Mouse (Mus musculus) 3134 (cell line): ENCODE measurements around the gene Mia2.

Experiments
- DNase-seq: peaks from one replicate; pipeline ENCODE4 v3.0.0-alpha.2; 2011; ENCODE audit warnings: low spot score; ENCODE audit not compliant: insufficient read length; ENCODE audit errors: extremely low read depth

Mia2 gene

DNA sequence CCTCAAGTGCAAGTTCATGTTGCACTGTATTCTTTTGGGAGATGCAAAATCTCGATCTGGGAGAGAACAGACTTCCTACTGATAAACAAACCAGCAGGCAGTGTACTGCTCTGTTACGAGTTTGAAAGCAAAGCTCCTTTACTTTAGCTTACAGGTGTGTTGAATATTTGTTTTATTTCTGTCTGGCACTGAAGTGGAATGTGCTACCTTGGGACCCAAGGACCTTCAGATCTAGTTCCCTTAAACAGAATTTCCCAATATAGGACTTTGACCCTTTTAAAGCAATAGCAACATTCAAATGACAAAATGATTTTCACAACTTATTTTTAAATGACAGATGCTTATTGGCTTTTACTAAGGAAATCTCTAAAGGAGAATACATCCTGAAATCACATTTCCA is 2.1 kb upstream of the Mia2 start:
- no peak for DNase-seq

DNA sequence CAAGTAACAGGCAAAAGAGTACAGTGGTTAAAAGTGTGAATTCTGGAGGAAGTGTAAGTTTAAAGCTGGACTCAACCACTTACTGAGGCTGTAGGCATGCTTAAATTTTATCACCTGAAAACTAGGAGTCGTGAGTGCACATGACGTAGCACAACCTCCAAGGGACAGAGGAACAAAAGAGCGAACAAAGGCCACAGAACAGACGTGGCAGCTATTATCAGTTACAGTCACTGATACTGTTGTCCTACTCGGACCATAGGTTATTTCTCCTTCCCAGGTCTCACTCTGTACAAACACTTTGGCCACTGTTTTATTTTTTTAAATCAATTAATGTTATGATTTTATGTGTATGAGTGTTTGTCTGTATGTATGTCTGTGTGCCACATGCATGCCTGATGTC is 9.2 kb downstream of the Mia2 start:
- no peak for DNase-seq

DNA sequence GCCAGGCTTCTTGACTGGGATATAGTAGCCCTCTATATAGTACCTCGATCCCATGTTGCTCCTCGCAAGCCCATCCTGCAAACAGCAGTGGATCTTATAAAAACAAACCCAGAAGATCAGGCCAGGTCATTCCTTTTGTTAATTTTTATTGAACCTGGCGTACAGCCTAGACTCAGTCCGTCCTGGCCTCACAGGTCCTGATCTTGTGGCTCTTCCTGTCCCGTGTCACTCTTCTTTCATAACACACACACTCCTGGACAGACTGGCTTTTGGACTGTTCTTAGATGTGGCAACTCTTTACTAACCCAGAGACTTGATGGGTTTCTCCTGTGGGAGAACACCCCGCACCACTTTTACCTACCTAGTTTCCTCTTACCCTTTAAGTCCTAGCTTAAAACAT is 10.3 kb downstream of the Mia2 start:
- DNase-seq, result no peak

DNA sequence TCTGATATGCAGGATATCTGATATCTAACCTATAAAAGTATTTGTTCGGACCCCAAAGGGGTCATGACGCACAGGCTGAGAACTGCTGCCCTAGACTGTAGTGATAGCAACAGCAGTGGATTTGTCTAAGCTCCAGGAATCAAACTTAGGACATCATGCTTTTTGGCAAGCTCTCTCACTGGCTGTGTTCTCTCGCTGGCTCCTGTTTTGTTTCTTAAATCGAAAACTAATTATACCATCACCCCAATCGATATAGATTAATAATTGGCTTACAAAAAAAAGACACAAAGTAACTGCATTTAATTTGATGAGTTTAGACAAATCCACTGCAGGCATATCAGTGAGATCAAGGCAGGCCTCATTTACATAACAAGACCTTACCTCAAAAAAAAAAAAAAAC is 10.9 kb downstream of the Mia2 start:
- no peak for DNase-seq

DNA sequence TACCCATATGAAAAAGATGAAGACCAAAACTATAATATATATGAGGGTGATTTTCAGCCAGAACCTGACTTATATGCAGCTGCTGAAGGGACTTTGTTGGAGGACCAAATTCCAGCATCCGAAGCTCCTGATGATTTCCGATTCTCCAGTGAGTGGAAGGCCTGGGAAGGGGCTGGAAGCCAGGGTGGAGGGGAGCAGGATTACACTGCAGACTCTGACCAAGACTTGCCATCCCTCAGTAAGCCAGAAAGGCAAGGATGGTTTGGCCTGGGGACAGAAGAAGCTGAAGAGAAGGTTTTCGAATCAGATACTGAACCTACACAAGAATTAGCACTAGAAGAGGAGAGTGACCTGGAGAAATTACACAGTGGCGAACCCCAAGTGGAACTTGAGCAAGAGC is 12.3 kb downstream of the Mia2 start:
- DNase-seq, result no peak

DNA sequence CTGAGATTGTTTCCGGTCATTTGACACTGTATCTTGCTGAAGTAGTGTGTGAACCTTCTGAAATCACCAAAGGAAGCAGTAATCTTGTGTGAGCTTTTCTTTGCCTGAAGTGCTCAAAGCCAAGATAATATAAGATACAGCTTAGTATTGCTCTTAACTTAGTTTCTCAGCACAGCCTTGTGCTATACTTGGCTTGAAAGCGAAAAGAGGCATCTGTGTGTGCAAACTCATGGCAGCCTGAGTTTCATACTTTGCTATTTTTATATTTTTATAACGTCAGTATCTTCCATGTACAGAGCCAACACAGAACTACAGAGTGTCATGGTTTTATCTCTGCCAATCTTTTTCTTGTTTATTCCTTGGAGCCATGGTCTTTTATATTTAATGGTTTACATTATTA is 21.6 kb downstream of the Mia2 start:
- no peak for DNase-seq

DNA sequence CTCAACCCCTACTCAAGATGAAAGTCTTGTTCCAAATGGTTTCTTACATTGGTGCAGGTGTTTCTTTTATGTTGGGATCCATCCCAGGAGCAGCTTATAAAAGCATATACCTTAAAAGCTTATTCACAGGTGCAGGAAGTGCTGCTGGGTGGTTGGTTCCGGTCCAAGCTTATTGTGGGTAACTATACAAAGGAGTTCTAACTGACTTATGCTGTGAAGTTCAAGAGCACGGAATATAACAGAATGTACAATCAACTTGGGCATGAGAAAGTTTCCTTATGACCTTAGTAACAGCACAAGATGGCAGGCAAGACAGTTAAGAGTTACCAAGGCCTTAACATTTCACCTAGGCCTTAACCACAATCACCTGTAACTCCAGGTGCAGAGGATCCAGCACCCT is 29.8 kb downstream of the Mia2 start:
- DNase-seq, result no peak

DNA sequence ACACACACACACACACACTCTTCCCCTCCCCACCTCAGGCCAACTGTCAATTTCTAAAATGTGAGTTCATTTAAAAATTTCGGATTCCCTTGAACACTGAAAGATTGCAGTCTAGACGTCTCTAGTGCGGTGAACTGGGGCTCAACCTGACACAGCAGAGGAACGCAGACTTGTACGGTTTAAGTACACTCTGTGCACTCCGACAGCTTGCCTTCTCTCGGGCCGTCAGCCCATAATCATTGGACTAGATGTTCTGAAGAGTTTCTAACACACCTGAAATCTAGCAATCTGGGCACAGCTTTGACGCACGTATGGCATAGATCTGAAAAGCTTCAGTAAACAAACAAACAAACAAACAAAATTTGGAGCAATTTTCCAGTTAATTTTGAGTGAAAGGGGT is 32.9 kb downstream of the Mia2 start:
- DNase-seq, result no peak

DNA sequence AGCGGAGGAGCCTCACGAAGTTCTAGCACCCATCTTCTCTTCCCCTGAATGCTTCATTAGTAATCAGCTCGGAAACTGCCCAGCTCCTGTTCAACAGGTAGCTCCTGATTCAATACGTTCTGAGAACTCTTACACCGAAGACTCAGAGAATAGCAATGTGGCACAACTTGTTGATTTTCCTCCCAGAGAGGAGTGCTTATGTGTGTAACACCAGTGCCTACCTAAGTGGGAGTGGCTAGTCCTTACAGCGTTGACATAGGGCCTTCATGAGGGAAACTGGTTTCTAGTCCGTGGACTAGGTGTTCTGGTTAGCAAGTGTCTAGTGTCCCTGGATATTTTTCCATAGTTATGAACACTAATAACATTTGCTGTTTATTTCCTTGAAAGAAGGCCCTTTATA is 33.4 kb downstream of the Mia2 start:
- DNase-seq, result peak; percentile 22

DNA sequence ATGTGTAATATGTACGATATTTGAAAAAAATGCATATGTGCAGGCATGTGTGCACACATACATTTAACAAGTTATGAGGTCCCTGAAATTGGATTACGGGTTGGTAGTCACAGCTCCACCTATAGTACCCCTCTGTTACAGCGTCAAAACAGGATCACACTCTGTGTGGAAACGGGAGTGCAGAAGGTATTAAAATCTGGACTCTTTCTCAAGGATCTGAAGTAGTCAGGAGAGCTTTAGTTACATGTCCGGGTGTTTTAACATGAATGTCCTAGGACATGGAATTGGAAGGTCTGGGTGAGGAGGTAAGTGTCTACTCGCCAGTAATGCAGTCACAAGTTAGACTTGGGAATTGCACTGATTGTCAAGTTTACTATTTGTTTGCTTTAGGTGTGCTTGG is 34.0 kb downstream of the Mia2 start:
- peak; percentile 15 for DNase-seq

DNA sequence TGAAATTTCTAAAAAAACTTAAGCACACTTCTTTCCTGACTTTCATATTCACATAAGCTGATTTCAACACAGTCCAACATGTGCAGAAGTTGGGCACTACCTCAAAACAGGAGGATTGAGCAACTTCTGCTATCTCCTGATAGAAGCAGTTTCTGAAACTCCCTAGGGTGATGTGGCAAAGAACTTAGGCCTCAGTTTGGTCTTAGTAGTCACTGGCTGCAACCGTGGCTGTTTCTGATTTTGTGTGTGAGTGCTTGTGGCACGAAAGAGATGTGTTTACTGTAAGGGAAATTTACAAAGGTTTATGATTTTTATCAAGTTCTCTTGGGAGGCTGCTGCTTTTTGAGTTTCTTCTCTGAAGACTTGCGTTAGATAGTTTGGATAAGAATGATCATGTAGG is 34.6 kb downstream of the Mia2 start:
- no peak for DNase-seq

DNA sequence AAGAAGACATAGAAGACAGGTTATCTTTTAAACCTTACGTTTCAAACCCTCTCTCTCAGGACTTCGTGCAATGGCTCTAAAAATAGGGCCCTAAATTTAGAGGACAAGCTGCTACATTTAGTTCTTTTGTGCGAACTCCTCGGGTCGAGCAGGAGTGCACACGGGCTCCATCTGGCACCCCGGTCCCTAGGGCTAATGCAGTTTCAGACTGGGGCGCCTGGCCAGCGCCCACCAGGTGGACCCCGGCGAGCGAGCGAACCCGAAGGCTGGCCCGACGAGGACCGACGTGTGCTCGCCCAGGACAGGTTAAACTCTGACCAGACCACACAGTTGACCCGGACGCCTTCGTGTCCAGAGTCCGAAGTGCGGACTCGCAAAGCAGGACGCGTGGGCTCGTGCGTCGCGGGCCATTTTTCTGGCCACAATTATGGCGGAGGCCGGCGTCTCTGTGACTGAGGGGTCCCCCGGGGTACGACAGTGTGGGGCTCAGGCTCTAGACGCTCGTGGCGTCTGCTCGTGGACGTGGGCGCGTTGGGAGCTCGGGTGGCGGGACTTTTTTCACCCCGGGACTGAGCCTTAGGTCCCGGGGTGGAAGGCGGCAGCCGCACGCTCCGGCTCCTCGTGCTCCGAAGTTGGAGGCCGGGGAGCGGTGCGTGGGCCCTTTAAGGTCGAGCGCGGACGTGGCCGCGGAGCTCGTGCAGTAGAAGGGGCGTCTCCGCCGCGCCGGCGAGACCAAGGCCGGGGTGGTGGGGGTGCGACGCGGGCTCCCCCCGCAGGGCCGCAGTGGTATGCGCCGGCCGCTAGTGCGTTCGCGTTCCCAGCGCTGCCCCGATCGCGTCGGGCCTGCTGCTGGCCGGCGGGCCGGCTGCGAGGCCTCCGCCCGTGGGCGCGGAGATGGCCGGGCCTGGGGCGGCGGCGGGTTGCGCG is 35.3 kb downstream of the Mia2 start:
- peak; percentile 93 for DNase-seq

DNA sequence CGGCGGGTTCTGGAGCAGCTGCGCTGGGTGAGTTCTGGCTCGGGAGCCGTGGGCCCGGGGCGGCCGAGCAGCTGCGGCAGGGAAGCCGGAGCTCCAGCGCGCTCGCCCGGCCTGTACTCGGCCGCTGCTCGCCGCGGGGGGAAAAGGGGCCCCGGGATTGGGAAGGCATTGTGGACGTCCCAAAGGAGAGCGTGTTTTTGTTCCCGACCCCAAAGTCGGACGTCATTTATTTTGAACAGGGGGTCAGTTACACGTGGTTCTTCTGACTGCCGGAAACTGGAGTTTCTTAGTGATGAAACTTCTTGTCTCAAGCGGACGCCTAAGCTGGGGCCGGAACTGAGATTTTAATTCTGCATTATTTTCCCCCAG is 36.0 kb downstream of the Mia2 start:
- DNase-seq, result no peak

DNA sequence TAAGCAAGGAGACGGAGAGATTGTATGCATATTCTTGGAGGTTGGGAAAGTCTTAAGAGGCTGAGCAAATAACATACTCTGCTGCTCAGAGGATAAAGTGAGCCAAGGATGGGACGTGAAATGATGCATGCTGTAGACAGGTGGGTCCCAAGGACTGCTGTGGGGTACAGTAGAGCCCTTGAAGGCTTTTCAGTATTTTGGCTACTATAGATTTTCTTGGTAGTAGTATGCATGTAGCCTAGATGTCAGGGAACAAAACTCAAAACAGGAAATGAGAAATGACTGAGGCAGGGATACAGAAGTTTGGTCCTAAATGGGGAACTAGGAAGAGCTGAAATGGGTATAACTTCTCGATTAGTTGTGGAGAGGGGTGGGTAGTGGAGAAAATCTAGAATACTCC is 36.9 kb downstream of the Mia2 start:
- DNase-seq, result no peak

DNA sequence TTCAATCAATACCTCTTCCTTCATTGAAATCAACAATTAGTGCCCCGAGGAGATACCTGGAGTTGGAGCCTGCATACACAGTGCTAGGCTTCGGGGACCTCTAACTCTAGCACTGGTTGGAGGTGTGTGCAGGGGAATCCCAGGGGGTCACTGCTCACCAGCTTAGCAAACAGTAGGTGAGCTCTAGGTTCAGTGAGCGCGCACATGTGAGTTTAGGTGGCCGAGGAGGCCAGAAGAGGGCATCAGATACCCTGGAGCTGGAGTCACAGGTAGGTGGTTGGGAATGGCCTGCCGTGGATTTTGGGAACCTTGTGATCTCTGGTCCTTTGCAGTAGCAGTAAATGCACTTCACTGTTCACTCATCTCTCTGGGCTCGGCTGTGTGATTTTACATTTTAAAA is 37.3 kb downstream of the Mia2 start:
- DNase-seq, result no peak

DNA sequence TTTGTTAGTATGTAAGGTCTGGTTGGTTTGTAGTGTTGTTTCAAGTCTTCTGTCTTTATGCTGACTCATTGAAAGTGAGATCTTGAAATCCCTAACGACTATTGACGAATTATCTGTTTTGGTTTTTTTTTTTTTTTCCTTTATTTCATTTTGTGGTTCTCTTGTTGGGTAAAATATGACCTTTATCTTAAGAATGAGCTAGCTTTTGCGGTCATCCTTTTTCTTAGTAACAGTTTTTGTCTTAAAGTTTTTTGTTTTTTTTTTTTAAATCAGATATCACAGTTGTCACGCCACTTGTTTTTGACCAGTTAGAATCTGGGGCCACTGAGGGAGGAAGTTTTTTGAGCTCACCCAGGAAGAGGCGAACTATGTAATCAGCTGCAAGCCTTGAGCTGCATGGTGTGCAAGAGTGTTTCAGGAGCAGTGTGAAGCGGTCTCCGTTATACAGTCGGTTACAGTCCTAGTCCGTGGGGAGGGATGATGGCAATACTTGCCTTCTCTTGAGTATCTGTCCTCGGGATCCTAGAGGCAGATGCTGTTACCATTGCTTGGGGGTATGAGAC is 37.9 kb downstream of the Mia2 start:
- no peak for DNase-seq

DNA sequence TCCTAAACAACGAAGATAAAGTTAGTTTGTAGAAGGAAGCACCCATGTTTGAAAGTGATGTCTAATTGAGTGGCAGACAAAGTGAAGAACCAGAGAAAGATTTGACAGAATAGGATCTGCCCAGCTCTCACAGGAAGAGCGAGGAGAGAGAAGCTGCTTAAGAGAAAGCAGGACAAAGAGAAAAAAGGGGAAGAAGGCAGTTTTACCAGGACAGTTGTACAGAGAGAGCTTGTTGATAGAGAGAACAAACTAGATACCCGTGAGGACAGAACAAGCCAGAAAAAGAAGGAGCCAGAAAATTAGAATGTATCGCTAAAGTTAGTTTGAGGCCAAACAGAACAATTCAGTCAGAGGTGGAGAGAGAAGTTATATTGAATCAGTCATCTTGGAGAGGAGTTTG is 39.5 kb downstream of the Mia2 start:
- no peak for DNase-seq

DNA sequence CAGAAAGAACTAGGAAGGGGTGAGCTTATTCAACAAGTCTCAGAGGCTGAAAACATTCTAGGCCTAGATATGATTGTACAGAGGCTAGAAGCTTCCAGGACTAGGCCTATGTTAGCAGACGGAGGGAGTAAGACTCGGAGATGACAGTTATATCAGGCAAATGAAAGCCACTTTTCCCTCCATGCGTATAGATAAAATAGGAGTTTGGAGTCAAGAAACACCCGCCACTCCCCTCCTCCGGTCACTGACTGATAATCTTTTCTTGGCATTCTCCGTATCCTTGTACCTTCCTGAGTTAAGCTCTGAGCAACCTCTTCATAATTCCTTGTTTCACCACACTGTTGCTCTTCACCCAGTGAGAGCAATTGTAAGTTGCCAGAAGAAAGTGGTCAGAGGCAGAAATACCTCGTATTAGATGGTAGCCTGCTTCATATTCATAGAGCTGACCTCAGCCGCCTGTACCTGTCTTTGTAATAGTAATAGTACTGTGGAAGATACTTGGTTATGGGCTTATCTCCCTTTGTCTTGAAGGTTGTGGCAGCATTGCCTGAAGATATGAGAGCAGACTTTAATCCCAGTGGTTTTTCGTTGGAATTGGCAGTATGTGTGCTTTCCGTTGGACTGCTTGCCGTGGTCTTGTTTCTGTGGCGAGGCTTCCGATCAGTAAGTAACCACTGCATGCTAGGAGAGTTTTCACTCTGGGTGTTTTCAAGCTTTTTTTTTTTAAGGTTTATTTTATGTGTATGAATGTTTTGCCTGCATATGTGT is 40.1 kb downstream of the Mia2 start:
- DNase-seq, result no peak

DNA sequence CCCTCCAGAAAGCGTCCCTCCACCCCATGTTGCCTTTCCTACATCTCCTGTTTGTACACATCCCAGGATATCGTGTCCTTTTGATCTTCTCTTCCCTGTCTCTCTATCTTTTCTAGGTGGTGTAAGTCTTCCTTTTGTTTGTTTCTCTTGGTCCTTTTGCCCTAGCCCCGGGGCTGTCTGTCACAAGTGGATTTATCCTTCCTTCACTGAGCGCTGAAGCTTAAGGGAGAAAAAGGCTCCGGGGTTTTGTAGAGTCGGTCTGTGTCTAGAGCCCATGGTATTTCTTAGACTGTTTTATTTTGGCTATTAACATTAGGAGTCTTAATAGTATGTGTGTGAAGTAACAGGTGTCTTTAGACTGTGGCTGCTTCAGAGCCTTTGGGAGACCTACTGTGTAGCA is 41.4 kb downstream of the Mia2 start:
- DNase-seq, result no peak

DNA sequence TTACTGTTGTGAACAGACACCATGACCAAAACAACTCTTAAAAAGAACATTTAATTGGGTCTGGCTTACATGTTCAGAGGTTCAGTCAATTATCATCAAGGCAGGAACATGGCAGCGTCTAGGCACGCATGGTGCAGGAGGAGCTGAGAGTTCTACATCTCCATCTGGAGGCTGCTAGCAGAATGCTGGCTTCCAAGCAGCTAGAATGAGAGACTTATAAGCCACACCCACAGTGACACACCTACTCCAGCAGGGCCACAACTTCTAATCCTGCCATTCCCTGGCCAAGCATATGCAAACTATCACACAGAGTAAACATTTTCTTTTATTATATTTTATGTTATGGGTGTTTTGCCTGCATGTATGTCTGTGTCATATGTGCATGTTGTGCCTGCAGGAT is 43.8 kb downstream of the Mia2 start:
- no peak for DNase-seq

DNA sequence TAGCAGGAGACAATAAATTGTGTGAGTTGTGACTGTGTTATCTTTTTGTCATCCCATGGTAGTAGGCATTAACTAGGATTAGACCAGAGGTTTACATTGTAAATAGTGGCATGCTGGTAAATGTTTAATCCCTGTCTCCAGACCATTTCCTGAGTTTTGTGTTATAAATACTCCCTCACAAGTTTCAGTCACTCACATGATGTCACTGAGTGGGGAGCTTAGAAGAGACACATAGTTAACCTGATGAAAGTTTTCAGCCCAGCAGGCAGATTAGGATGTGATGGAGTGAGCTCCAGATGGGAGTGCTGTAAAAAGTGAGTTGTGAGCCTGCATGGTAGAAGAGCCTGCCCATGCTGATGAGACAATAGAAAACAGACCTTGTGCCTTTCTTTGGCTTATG is 49.5 kb downstream of the Mia2 start:
- DNase-seq, result no peak

DNA sequence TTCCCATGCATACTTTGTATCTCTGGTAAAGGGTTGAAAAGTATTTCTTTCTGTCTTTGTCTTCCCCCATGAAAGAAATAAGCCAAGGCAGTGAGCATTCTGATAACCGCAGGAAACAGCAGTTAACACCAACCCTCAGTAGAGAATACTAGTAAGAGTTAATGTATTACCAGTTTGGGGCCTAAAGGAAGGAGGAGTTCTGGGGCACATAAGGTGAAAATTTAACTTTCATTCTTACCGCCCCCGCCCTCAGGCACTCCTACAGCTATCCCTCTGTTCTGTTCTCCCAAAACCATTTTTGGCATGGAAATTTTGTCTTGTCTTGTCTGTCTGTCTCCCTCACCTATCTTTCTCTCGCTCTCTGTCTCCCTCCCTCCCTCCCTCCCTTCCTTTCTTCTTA is 54.1 kb downstream of the Mia2 start:
- no peak for DNase-seq
